Mouse (Mus musculus) intestine, embryonic 16.5 days (tissue): ENCODE measurements around the gene Rnf220. TPM values are rescaled to one million over a fixed set of nuclear protein-coding genes. Genes with fewer than 3 reads are reported as not detected.

Source experiments
- ATAC-seq: fragments of 200-750 bp; cut with Nextera tagmentation; 2 replicates; pipeline ENCODE4 v1.8.0; 2017; ENCODE audit warnings: moderate TSS enrichment, moderate library complexity
- H3K27ac ChIP-seq: fragments of 300-500 bp; sonication (generic); 2 replicates; pipeline ENCODE4 v1.5.1; 2014; ENCODE audit warnings: mild to moderate bottlenecking, low read length
- H3K27me3 ChIP-seq: fragments of 300-500 bp; sonication (generic); replicated peaks from 2 replicates; pipeline ENCODE4 v1.6.1; 2014; ENCODE audit warnings: low read length, control low read depth, mixed read lengths; ENCODE audit not compliant: control insufficient read depth, insufficient read depth
- H3K36me3 ChIP-seq: fragments of 300-500 bp; sonication (generic); 2 replicates; pipeline ENCODE4 v1.6.1; 2014; ENCODE audit warnings: low read length, control low read depth; ENCODE audit not compliant: control insufficient read depth, insufficient read depth
- H3K4me1 ChIP-seq: fragments of 300-500 bp; sonication (generic); 2 replicates; pipeline ENCODE4 v1.6.1; 2014; ENCODE audit warnings: low read length, control low read depth, mixed read lengths; ENCODE audit not compliant: control insufficient read depth, insufficient read depth
- H3K4me2 ChIP-seq: fragments of 300-500 bp; sonication (generic); 2 replicates; pipeline ENCODE4 v1.6.1; 2014; ENCODE audit warnings: low read depth, low read length, control low read depth
- H3K4me3 ChIP-seq: fragments of 300-500 bp; sonication (generic); 2 replicates; pipeline ENCODE4 v1.5.1; 2014; ENCODE audit warnings: mild to moderate bottlenecking, low read length
- H3K9ac ChIP-seq: fragments of 300-500 bp; sonication (generic); 2 replicates; pipeline ENCODE4 v1.6.1; 2014; ENCODE audit warnings: low read depth, low read length
- H3K9me3 ChIP-seq: fragments of 300-500 bp; sonication (generic); 2 replicates; pipeline ENCODE4 v1.6.1; 2016; ENCODE audit warnings: low read length, control low read depth; ENCODE audit not compliant: control insufficient read depth
- WGBS: fragments of 180-500 bp; shearing (Covaris S2); extraction: QIAGEN DNeasy Blood & Tissue Kit; methylation state at CpG from one replicate; pipeline ENCODE4 v1.1.7; 2014; 5-methylcytosine and 5-hydroxymethylcytosine counted together
- polyA plus RNA-seq: library from polyadenylated mRNA; unstranded; fragments of >200 nt; fragmentation: Nextera tagmentation; extraction: Ambion mirVana; gene quantifications from 2 replicates; pipeline ENCODE4 v1.2.1, GENCODE M21; 2015

Gene Rnf220
- polyA plus RNA-seq, 1 experiment from 2014 or later = 49.0 TPM

DNA sequence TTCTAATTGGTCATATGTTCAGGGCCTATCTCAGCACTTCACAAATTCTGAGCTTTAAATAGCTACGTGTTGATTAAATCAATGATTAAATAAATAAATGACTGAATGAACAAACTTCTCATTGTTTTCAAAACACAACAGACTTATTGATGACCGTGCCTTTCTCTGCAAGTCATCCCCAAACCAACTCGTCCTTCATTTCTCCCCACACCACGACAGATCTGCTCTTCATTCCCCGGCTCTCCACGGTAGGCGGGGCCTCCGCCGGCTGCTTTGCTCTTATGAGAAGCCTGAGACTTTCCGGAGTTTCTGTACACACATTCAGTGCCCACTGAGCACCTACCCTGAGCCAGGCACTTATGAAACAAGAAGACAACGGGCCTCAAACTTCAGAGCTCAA is 99.7 kb downstream of the Rnf220 start:
- no peak for ATAC-seq
- Histone ChIP-seq H3K27me3 (0 out of 2 replicates have a peak, but pooled peaks cover 3% of the 10 kb centered on the region), H3K4me3 (no peak overlapping the region), H3K36me3 (no peaks in the 10 kb centered on the region), H3K9ac (no peak overlapping the region), H3K4me1 (peaks cover under 1% of the 10 kb centered on the region; the same call in 1 of the 2 replicates), H3K27ac (no peak overlapping the region), H3K9me3 (no peaks in the 10 kb centered on the region), H3K4me2 (no peak overlapping the region)
- WGBS = 66% methylated on average over 11 of the region's 11 CpGs

DNA sequence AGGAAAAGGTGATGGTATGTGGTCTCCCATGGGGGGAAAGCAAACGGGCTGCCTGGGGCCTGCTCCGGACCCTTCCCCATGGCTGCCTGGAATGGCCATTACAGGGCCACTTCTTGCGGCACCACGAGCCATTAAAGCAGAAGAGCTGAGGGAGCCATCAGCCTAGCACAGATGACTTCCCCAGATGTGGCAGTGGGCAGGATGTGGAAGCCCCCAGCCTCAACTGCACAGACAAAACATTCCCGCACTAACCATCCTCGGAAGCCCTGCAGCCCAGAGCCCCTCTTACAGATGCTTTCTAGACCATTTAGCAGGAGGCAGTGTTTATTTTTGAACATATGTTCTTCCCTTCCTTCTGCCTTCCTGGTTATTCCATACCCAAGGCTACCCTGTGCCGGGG is 103.8 kb downstream of the Rnf220 start:
- Histone ChIP-seq H3K36me3 (no peaks in the 10 kb centered on the region), H3K4me3 (no peak overlapping the region), H3K27ac (no peak overlapping the region), H3K9me3 (no peaks in the 10 kb centered on the region), H3K9ac (no peak overlapping the region), H3K4me1 (peaks cover 4% of the 10 kb centered on the region; the same call in 1 of the 2 replicates), H3K4me2 (no peak overlapping the region), H3K27me3 (peaks cover 8% of the 10 kb centered on the region; the same call in 1 of the 2 replicates)
- WGBS = 53% methylated on average over 7 of the region's 7 CpGs
- no peak for ATAC-seq

DNA sequence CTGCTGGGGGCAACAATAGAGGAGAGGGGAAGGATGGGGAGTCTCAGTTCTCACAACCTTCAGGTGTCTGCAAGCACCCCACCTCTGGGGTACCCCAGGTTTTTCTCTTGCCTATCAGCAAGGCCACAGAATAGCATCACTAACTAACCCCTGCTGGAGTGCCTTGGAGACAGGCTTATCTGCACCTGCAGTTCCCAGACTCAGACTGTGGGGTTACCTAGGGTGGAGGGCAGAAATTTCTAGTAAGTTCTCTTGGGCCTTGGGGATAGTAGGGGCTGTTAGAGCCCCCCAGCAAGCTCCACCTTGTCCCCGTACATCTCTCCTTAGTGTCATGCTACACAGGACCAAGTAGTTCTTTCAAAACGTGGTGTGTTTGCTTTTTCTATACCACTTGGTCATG is 104.5 kb downstream of the Rnf220 start:
- H3K27ac ChIP-seq = no peak overlapping the region
- no peaks in the 10 kb centered on the region for H3K9me3 ChIP-seq
- peaks cover 4% of the 10 kb centered on the region; the same call in 1 of the 2 replicates for H3K4me1 ChIP-seq
- WGBS = 49% methylated on average over 2 of the region's 2 CpGs
- H3K27me3 ChIP-seq = peaks cover 8% of the 10 kb centered on the region; the same call in 1 of the 2 replicates
- no peaks in the 10 kb centered on the region for H3K36me3 ChIP-seq
- no peak overlapping the region for H3K4me3 ChIP-seq
- no peak overlapping the region for H3K9ac ChIP-seq
- ATAC-seq = no peak
- H3K4me2 ChIP-seq = no peak overlapping the region

DNA sequence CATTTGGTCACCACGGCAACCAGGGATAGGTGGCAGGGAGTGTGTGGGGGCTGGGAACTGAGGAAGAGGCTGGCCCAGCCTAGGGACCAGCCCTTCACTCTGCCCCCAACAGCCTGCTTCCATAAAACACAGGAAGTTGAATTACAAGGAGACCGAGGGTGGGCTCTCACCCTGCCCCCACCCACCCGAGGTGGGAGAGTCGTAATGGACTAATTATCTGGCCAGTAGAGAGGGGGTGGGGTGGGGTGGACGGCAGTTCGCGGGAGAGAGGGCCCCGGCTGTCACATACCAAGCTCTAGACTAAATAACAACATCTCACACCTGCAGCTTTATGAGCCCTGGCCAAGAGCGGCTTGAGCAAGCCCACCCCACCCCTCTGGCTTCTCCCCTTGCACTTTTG is 104.9 kb downstream of the Rnf220 start:
- H3K27ac ChIP-seq = no peak overlapping the region
- H3K36me3 ChIP-seq = no peaks in the 10 kb centered on the region
- no peak overlapping the region for H3K4me3 ChIP-seq
- H3K4me1 ChIP-seq = peaks cover 4% of the 10 kb centered on the region; the same call in 1 of the 2 replicates
- H3K9ac ChIP-seq = no peak overlapping the region
- no peak overlapping the region for H3K4me2 ChIP-seq
- no peaks in the 10 kb centered on the region for H3K9me3 ChIP-seq
- ATAC-seq = no peak
- 7% methylated on average over 9 of the region's 9 CpGs for WGBS
- peaks cover 8% of the 10 kb centered on the region; the same call in 1 of the 2 replicates for H3K27me3 ChIP-seq

DNA sequence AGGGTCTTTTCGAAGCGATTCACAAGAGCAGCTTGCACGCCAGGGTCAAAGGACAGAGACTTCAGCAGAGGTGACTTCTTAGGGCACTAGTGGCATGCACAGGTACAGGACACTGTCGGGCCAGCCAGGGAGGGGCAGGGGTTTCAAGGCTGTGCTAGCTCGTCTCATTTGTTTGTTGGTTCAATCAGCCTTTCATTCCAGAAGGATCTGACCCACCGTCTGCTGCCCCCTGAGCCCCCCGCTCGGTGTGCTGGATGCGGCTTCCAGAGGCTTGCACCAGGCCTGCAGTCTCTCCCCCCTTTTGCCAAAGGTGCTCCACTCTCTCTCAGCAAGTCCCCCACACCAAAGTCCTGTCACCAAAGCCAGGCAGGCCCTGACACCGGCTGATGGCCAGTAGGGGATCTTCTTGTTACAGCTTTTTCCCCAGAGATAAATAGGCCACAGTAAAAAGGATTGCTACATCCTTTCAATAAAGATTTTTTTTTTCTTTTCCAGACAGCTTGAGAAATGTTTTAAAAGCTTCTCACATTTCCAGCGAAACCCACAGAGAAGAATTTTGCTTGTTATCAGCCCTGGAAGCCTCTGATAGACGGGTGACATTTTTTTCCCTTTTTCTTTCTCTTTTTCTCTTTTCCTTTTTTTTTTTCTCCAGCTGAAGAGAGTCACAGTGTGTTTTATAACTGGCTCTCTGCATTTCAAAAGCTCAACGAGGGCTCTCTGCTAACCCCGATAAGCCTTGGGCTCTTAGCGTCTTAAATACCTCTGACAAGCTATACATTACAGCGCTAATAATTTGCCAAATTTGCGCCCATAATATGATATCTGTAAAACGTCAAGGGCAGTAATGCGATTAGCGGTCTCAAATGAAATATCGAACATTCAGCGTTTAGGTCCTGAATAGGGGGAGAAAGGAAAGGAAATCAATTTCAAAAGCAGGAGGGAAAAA is 105.7 kb downstream of the Rnf220 start:
- no peaks in the 10 kb centered on the region for H3K9me3 ChIP-seq
- no peak overlapping the region for H3K9ac ChIP-seq
- no peak overlapping the region for H3K27ac ChIP-seq
- H3K4me3 ChIP-seq = no peak overlapping the region
- ATAC-seq = no peak
- 35% methylated on average over 22 of the region's 22 CpGs for WGBS
- no peak overlapping the region for H3K4me2 ChIP-seq
- peaks cover 8% of the 10 kb centered on the region; the same call in 1 of the 2 replicates for H3K27me3 ChIP-seq
- H3K36me3 ChIP-seq = no peaks in the 10 kb centered on the region
- peaks cover 4% of the 10 kb centered on the region; the same call in 1 of the 2 replicates for H3K4me1 ChIP-seq

DNA sequence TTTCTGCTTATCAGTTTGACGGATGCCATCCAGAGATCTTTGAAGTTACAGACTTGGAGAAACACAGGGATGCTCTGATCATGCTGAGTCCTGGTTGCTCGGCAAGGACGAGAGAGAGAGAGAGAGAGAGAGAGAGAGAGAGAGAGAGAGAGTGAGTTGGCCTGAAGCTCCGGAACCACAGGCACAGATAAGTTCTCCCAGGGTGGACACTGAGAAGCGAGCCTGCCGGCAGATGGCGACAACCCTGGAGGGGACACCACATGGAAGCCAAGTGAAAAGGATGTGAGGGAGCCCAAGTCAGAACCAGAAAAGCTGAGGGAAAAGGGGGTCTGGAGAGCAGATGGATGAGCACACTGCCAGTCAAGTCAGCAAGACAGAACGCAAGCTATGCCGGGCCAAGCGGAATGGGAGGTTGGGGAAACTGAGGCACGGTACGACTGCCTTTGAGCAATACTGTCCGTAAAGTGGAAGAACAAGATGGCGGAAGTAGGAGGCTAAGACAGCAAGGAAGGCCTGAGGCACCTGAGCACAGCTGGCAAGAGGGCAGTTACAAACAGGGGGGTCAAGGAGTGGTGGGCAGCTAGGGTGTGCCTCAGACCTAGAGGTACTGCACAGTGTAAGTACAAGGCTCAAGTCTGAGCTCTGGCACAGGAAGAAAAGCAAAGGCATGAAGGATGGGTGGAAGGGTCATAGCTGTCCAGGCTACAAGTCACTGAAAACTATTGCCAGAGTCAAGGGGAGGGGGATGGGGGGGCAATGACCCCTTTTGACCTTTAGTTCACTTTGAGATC is 107.4 kb downstream of the Rnf220 start:
- Histone ChIP-seq H3K36me3 (no peaks in the 10 kb centered on the region), H3K27me3 (peaks cover 8% of the 10 kb centered on the region; the same call in 1 of the 2 replicates), H3K9me3 (no peaks in the 10 kb centered on the region), H3K4me3 (no peak overlapping the region), H3K4me1 (peaks cover 4% of the 10 kb centered on the region; the same call in 1 of the 2 replicates), H3K9ac (no peak overlapping the region), H3K27ac (no peak overlapping the region), H3K4me2 (no peak overlapping the region)
- ATAC-seq = no peak
- WGBS = 79% methylated on average over 14 of the region's 14 CpGs

DNA sequence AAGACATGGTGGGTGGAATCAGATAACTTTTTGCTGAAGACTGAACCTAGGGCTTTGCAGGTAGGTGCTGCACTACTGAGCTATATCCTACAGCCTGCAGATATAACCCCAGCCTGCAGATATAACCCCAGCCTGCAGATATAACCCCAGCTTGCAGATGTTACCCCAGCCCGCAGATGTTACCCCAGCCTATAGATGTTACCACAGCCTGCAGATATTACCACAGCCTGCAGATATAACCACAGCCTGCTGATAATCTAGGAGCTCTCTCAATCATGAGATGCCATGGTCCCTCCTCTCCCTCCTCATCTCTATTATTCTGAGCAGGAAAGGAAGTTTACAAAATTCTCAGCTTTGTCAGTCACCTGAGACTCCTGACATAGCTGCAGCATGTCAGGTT is 111.6 kb downstream of the Rnf220 start:
- Histone ChIP-seq H3K27me3 (0 out of 2 replicates have a peak, but pooled peaks cover 2% of the 10 kb centered on the region), H3K9me3 (no peaks in the 10 kb centered on the region), H3K27ac (no peak overlapping the region), H3K4me2 (no peak overlapping the region), H3K4me1 (no peaks in the 10 kb centered on the region), H3K36me3 (no peaks in the 10 kb centered on the region), H3K4me3 (no peak overlapping the region), H3K9ac (no peak overlapping the region)
- 82% methylated on average over 1 of the region's 1 CpGs for WGBS
- ATAC-seq = no peak

DNA sequence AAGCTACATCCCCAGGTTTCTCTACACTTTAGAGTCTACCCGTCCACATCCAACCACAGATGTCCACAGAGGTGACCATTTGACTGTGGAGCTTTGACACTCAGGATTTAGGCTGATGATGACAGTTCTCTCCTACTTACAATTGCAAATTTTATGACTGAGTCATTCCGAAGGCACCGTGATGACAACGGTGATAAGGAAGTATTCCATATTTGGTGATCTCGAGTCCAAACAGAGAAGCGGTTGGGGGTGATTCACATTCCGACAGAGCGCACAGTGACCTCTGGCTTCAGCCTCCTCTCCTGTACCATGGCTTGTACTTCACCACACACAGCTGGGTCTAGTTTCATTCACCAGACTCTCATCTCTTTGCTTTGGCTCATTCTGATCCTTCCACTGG is 115.0 kb downstream of the Rnf220 start:
- no peak overlapping the region for H3K4me3 ChIP-seq
- H3K4me1 ChIP-seq = no peaks in the 10 kb centered on the region
- no peaks in the 10 kb centered on the region for H3K27me3 ChIP-seq
- H3K9ac ChIP-seq = no peak overlapping the region
- no peaks in the 10 kb centered on the region for H3K36me3 ChIP-seq
- no peak for ATAC-seq
- WGBS = 61% methylated on average over 8 of the region's 8 CpGs
- H3K9me3 ChIP-seq = no peaks in the 10 kb centered on the region
- H3K4me2 ChIP-seq = no peak overlapping the region
- H3K27ac ChIP-seq = no peak overlapping the region

DNA sequence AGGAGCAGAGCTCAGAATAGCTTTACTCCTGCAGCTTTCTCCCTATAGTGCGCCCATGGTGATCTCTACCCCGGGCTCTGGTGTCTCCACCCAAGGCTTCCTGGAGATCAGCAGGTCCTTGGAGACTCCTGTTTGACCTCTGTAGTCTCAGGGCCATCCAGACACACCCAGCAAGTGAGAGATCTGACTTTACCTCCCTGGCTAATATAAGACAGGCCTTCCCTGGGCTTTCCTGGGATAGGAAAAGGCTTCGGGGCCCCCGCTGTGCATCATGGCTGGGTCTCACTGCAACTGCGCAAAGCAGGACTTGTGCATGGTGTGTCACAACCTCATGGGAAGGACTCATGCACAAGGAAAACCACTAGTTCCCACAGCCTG is 116.3 kb downstream of the Rnf220 start:
- no peaks in the 10 kb centered on the region for H3K27me3 ChIP-seq
- no peaks in the 10 kb centered on the region for H3K9me3 ChIP-seq
- no peaks in the 10 kb centered on the region for H3K4me1 ChIP-seq
- no peak overlapping the region for H3K27ac ChIP-seq
- no peak overlapping the region for H3K4me3 ChIP-seq
- ATAC-seq = no peak
- no peak overlapping the region for H3K9ac ChIP-seq
- 90% methylated on average over 5 of the region's 5 CpGs for WGBS
- no peak overlapping the region for H3K4me2 ChIP-seq
- H3K36me3 ChIP-seq = no peaks in the 10 kb centered on the region
